Mouse (Mus musculus): ENCODE data around the gene Lrch4. TPM values are rescaled to one million over a fixed set of nuclear protein-coding genes. Genes with fewer than 3 reads are reported as not detected.

The Lrch4 gene
- 3.3 and 5.6 TPM in 2 replicates for total RNA-seq (2014; rRNA removed)
- 11.3 and 12.8 TPM in 2 replicates for polyA plus RNA-seq (2015; fragmentation: Nextera tagmentation; extraction: Ambion mirVana)

- 0 out of 2 replicates have a peak, but pooled peaks cover 1% of the 10 kb centered on the region for H3K36me3 ChIP-seq (ENCODE audit: insufficient read depth)
- no peaks in the 10 kb centered on the region for H3K9me3 ChIP-seq (ENCODE audit: low read length)
- peak within 1 kb of the TSS; percentile 85 for H3K27ac ChIP-seq (ENCODE audit: low read depth, low read length)
- H3K27me3 ChIP-seq (ENCODE audit: insufficient read depth, low read length) = no peaks in the 10 kb centered on the region
- ATAC-seq (peak; percentile 98), DNase-seq (peak; percentile 100)
- peak; percentile 33; the same call in 1 of the 2 replicates for TF ChIP-seq CTCF (IDR thresholded peaks at IDR 0.05; ENCODE audit: low read depth)
- H3K4me2 ChIP-seq (ENCODE audit: low read depth) = peak within 1 kb of the TSS; percentile 90
- H3K4me1 ChIP-seq (ENCODE audit: insufficient read depth) = peaks cover 14% of the 10 kb centered on the region
- under 1% methylated on average over 45 of the region's 46 CpGs for whole genome bisulfite sequencing
- peak within 1 kb of the TSS; percentile 90 for H3K4me3 ChIP-seq (ENCODE audit: low read depth, low read length)
- peak within 1 kb of the TSS; percentile 75 for H3K9ac ChIP-seq
These were observed at the start of gene Lrch4, which contains the start of the genes Fbxo24 and Gm20605 for GRCm38 (mm10) chr5:137628498-137629305. Gene Lrch4, plus strand, starts transcription at chr5:137629121. Gene Fbxo24, minus strand, starts transcription at chr5:137629002. Gene Gm20605, plus strand, starts transcription at chr5:137629175.

- Histone ChIP-seq H3K27ac (ENCODE audit: low read depth, low read length) (no peak overlapping the region), H3K9ac (no peak overlapping the region), H3K4me1 (ENCODE audit: insufficient read depth) (0 out of 2 replicates have a peak, but pooled peaks cover 7% of the 10 kb centered on the region), H3K27me3 (ENCODE audit: insufficient read depth, low read length) (no peaks in the 10 kb centered on the region), H3K4me3 (ENCODE audit: low read depth, low read length) (no peak overlapping the region), H3K4me2 (ENCODE audit: low read depth) (no peak overlapping the region), H3K36me3 (ENCODE audit: insufficient read depth) (no peaks in the 10 kb centered on the region), H3K9me3 (ENCODE audit: low read length) (no peaks in the 10 kb centered on the region)
- DNase-seq (no peak), ATAC-seq (no peak)
- 82% methylated on average over 6 of the region's 6 CpGs for WGBS
- TF ChIP-seq CTCF (IDR thresholded peaks at IDR 0.05; ENCODE audit: low read depth) = no peak
These were observed 48.7 kb upstream of the Lrch4 start for GRCm38 (mm10) chr5:137580246-137580645.

DNA sequence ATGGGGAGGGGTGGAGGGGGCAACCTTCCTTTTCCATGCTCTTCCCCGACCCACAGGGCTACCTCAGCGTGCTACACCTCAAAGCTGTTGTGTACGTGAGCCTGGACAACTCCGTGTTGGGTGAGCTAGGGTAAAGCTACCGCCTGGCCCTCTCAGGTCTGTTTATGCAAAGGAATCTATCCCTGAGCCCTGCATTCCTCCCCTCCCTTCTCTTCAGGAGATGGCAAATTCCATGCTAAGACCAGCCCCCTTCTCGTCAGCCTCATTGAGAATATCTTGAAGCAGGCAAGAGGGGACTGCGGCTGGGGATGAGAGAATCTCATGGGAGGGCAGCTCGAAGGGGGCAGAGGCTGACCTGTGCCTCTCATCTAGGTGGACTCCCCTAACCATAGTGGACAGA, 46.2 kb upstream of the Lrch4 start:
- no peak for ATAC-seq
- no peak for TF ChIP-seq CTCF (IDR thresholded peaks at IDR 0.05; ENCODE audit: low read depth)
- H3K4me3 ChIP-seq (ENCODE audit: low read depth, low read length) = peak overlapping the region; percentile 35
- peak overlapping the region; percentile 54 for H3K4me2 ChIP-seq (ENCODE audit: low read depth)
- 0 out of 2 replicates have a peak, but pooled peaks cover 7% of the 10 kb centered on the region for H3K4me1 ChIP-seq (ENCODE audit: insufficient read depth)
- H3K27me3 ChIP-seq (ENCODE audit: insufficient read depth, low read length) = no peaks in the 10 kb centered on the region
- no peaks in the 10 kb centered on the region for H3K9me3 ChIP-seq (ENCODE audit: low read length)
- H3K9ac ChIP-seq = peak overlapping the region; percentile 54
- WGBS = 56% methylated on average over 8 of the region's 8 CpGs
- no peaks in the 10 kb centered on the region for H3K36me3 ChIP-seq (ENCODE audit: insufficient read depth)
- DNase-seq = no peak
- H3K27ac ChIP-seq (ENCODE audit: low read depth, low read length) = peak overlapping the region; percentile 82

GRCm38 (mm10) chr5:137583670-137584169, 45.2 kb upstream of the Lrch4 start:
- Histone ChIP-seq H3K4me1 (ENCODE audit: insufficient read depth) (0 out of 2 replicates have a peak, but pooled peaks cover 7% of the 10 kb centered on the region), H3K27me3 (ENCODE audit: insufficient read depth, low read length) (no peaks in the 10 kb centered on the region), H3K9me3 (ENCODE audit: low read length) (no peaks in the 10 kb centered on the region), H3K36me3 (ENCODE audit: insufficient read depth) (no peaks in the 10 kb centered on the region), H3K4me2 (ENCODE audit: low read depth) (peak overlapping the region; percentile 54), H3K27ac (ENCODE audit: low read depth, low read length) (peak overlapping the region; percentile 82), H3K9ac (peak overlapping the region; percentile 54), H3K4me3 (ENCODE audit: low read depth, low read length) (peak overlapping the region; percentile 35)
- ATAC-seq = peak; percentile 94
- WGBS = 12% methylated on average over 27 of the region's 27 CpGs
- TF ChIP-seq CTCF (IDR thresholded peaks at IDR 0.05; ENCODE audit: low read depth) = peak; percentile 50
- DNase-seq = peak; percentile 89

DNA sequence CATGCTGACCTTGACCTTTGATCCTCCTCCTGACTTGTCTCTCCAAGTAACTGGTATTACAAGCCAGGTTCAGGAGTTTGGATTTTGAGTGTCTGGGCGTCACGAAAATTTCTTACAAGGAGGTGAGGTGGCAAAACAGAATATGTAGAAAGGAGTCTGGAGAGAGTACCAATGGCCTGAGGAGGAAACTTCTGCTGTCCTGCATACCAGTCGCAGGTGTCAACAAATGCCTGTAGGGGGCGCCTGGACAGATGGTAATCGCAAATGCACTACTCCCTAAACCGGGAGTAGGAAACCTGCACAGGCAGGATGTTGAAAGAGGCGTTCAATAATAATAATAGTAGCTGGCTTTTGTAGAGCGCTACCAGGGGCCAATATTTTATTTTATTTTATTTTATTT, 43.9 kb upstream of the Lrch4 start:
- 30% methylated on average over 8 of the region's 8 CpGs for WGBS
- 0 out of 2 replicates have a peak, but pooled peaks cover 7% of the 10 kb centered on the region for H3K4me1 ChIP-seq (ENCODE audit: insufficient read depth)
- no peaks in the 10 kb centered on the region for H3K27me3 ChIP-seq (ENCODE audit: insufficient read depth, low read length)
- H3K9ac ChIP-seq = no peak overlapping the region
- H3K4me2 ChIP-seq (ENCODE audit: low read depth) = no peak overlapping the region
- H3K36me3 ChIP-seq (ENCODE audit: insufficient read depth) = no peaks in the 10 kb centered on the region
- TF ChIP-seq CTCF (IDR thresholded peaks at IDR 0.05; ENCODE audit: low read depth) = peak; percentile 62
- H3K27ac ChIP-seq (ENCODE audit: low read depth, low read length) = no peak overlapping the region
- H3K4me3 ChIP-seq (ENCODE audit: low read depth, low read length) = no peak overlapping the region
- DNase-seq = peak; percentile 55
- no peaks in the 10 kb centered on the region for H3K9me3 ChIP-seq (ENCODE audit: low read length)
- ATAC-seq = no peak

DNA sequence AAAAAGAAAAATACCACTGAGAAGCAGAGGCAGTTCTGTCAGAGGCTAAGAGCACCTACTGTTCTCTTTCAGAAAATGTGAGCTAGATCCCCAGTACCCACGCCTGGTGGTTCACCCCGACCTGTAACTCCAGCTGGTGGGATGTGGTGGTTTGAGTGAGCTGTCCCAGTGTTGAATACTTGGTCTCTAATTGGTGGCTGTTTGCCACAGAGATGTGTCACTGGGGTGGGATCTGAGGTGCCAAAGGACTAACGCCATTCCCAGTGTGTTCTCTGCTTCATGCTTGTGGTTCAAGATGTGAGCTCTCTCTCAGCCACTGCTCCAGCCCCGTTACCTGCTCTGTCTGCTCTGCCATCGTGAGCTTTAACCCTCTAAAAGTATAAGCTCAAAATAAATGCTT, 38.4 kb upstream of the Lrch4 start:
- Histone ChIP-seq H3K4me2 (ENCODE audit: low read depth) (no peak overlapping the region), H3K4me1 (ENCODE audit: insufficient read depth) (no peaks in the 10 kb centered on the region), H3K4me3 (ENCODE audit: low read depth, low read length) (no peak overlapping the region), H3K36me3 (ENCODE audit: insufficient read depth) (no peaks in the 10 kb centered on the region), H3K9me3 (ENCODE audit: low read length) (no peaks in the 10 kb centered on the region), H3K27me3 (ENCODE audit: insufficient read depth, low read length) (no peaks in the 10 kb centered on the region), H3K9ac (no peak overlapping the region), H3K27ac (ENCODE audit: low read depth, low read length) (no peak overlapping the region)
- ATAC-seq (no peak), DNase-seq (no peak)
- 82% methylated on average over 5 of the region's 5 CpGs for WGBS
- no peak for TF ChIP-seq CTCF (IDR thresholded peaks at IDR 0.05; ENCODE audit: low read depth)

DNA sequence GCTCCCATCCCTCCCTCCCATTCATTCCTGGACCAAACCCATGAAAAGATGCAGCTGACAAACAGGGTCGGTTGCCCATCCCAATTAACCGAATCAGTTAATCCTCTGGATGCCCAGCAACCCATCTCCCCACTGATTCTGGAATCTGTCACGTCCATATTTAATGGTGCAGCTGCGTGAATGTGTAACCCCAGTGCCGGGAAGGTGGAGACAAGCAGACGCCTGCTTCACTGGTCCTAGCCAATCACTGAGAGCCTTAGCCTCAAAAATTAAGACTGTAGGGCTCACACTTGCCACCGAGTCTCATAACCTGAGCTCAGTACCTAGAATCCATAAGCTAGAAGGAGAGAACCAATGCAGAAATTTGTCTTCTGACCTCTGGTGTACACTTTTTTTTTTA, 33.0 kb upstream of the Lrch4 start:
- no peak for DNase-seq

More for the DNA sequence above, 33.0 kb upstream of the Lrch4 start:
- Histone ChIP-seq H3K9ac (no peak overlapping the region), H3K4me3 (ENCODE audit: low read depth, low read length) (no peak overlapping the region), H3K36me3 (ENCODE audit: insufficient read depth) (no peaks in the 10 kb centered on the region), H3K4me2 (ENCODE audit: low read depth) (no peak overlapping the region), H3K4me1 (ENCODE audit: insufficient read depth) (peaks cover 12% of the 10 kb centered on the region), H3K27ac (ENCODE audit: low read depth, low read length) (no peak overlapping the region), H3K27me3 (ENCODE audit: insufficient read depth, low read length) (no peaks in the 10 kb centered on the region), H3K9me3 (ENCODE audit: low read length) (no peaks in the 10 kb centered on the region)
- WGBS = 65% methylated on average over 7 of the region's 7 CpGs
- no peak for TF ChIP-seq CTCF (IDR thresholded peaks at IDR 0.05; ENCODE audit: low read depth)
- no peak for ATAC-seq

Measured in forebrain, postnatal 0 days (tissue).